Mouse (Mus musculus) embryonic facial prominence, embryonic 11.5 days (tissue): ENCODE measurements at regions not wholly inside any gene's neighbourhood (a gene's known extent, or its start where the extent isn't known, plus 50 kb on each side); places are given as distances from the start of the nearest gene placed in this dataset.

Source experiments
- ATAC-seq: fragments of 200-750 bp; cut with Nextera tagmentation; replicated peaks from 2 replicates; pipeline ENCODE4 v1.8.0; 2017; ENCODE audit warnings: low read depth; ENCODE audit not compliant: insufficient number of reproducible peaks, low FRiP score, low TSS enrichment
- DNase-seq: peaks from one replicate; pipeline ENCODE4 v3.0.0-alpha.2; 2015; ENCODE audit warnings: low spot score
- H3K27ac ChIP-seq: fragments of 300-500 bp; sonication (generic); replicated peaks from 2 replicates; pipeline ENCODE4 v1.5.1; 2014; ENCODE audit warnings: mild to moderate bottlenecking, low read depth, low read length, control low read depth
- H3K27me3 ChIP-seq: fragments of 300-500 bp; sonication (generic); 2 replicates; pipeline ENCODE4 v1.6.1; 2014; ENCODE audit warnings: mild to moderate bottlenecking, low read length, moderate library complexity, mixed read lengths; ENCODE audit not compliant: control insufficient read depth, insufficient read depth
- H3K36me3 ChIP-seq: fragments of 300-500 bp; sonication (generic); replicated peaks from 2 replicates; pipeline ENCODE4 v1.6.1; 2014; ENCODE audit warnings: low read depth, mild to moderate bottlenecking, low read length, moderate library complexity, mixed read lengths; ENCODE audit not compliant: control insufficient read depth, insufficient read depth
- H3K4me1 ChIP-seq: fragments of 300-500 bp; sonication (generic); 2 replicates; pipeline ENCODE4 v1.6.1; 2014; ENCODE audit warnings: low read length, mixed read lengths; ENCODE audit not compliant: control insufficient read depth, insufficient read depth
- H3K4me2 ChIP-seq: fragments of 300-500 bp; sonication (generic); 2 replicates; pipeline ENCODE4 v1.6.1; 2014; ENCODE audit warnings: low read depth, mild to moderate bottlenecking, control low read depth, low read length, moderate library complexity
- H3K4me3 ChIP-seq: fragments of 300-500 bp; sonication (generic); 2 replicates; pipeline ENCODE4 v1.5.1; 2014; ENCODE audit warnings: low read depth, low read length, control low read depth
- H3K9ac ChIP-seq: fragments of 300-500 bp; sonication (generic); replicated peaks from 2 replicates; pipeline ENCODE4 v1.6.1; 2014; ENCODE audit warnings: mild to moderate bottlenecking, control low read depth, low read length
- H3K9me3 ChIP-seq: fragments of 300-500 bp; sonication (generic); replicated peaks from 2 replicates; pipeline ENCODE4 v1.6.1; 2016; ENCODE audit warnings: mild to moderate bottlenecking, low read length, inconsistent platforms, mixed read lengths; ENCODE audit not compliant: control insufficient read depth
- WGBS: fragments of 180-500 bp; shearing (Covaris S2); extraction: QIAGEN DNeasy Blood & Tissue Kit; methylation state at CpG from one replicate; pipeline ENCODE4 v1.1.7; 2014; 5-methylcytosine and 5-hydroxymethylcytosine counted together

DNA sequence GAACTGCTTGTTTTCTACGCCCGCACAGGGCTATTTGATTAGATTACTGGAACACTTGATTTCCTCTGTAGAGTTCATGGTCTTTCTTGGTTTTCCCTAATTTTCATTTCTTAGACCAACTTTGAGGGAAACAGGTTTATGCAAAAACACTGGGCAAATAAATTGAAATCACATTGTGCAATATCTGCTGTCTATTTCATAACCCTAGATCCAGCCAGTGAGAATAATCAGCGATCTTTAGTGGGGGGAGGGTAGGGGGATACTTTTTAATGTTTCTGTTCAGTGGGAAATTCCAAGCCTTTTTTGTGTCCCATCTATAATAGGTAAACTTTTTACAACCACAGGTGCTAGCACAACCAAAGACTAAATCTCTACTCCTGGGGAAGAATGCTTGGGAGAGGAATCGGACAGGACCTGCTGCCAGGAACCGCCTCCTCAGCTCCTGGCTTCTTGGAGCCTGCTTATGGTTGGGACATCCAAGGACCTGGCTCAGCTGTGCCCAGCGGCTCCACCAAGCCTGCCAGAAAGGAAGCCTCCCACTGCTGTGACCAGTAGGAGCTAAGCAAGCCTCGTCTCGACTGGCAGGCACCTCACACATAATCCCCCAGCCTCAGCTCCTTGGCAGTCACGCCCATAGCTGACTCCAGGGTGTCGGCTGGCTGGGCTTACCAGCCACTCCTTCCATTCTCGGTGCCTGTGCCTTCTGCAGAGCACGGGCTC, 80.8 kb upstream of the Irs2 start:
- 51% methylated on average over 12 of the region's 12 CpGs for WGBS
- H3K4me2 ChIP-seq: no peak overlapping the region
- H3K36me3 ChIP-seq: no peaks in the 10 kb centered on the region
- H3K4me3 ChIP-seq: no peak overlapping the region
- no peaks in the 10 kb centered on the region for H3K27me3 ChIP-seq
- H3K9ac ChIP-seq: no peak overlapping the region
- ATAC-seq (no peak), DNase-seq (no peak)
- H3K27ac ChIP-seq: no peak overlapping the region
- H3K4me1 ChIP-seq: no peaks in the 10 kb centered on the region
- no peaks in the 10 kb centered on the region for H3K9me3 ChIP-seq

DNA sequence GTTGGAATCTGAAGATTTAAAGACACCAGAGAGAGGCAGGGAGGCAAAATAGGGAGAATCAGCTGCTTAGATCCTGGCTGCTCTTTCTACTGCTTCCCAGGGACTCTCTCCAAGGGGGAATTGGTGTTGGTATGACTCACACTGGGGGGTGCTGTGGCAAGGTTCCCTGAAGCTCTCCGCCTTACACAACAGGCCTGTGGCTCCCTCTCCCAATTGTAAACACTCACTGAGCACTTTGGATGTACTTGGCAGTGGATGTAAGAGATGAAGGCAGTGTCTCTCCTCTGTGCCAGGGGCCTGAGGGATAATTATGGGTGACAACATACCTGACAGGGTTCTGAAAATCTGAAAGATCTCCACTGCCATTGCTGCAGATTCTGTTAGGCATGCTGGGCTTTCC, 77.0 kb upstream of the Irs2 start:
- H3K27ac ChIP-seq: no peak overlapping the region

DNA sequence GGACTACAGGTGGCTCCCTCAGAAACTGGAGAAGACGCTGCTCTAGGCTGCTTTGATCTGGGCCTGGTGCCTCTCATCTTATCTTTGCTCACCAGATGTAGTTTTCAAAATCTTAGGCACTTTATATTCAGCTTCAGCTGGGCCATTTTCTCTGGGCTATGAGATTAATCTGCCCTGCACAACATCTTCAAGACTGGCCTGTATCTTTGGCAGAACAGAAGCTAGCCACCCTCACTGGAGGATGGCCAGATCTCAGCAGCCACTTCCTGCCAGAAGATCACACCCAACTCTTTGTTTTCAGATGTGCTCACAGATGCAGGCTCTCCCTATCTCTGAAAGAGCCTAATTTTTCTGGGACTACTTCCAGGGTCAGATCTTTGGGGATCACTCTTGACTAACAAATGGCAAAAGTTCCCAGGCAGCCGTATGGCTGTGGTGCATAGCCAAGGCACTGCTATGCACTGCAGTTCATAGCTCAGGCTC, 75.8 kb upstream of the Irs2 start:
- H3K4me3 ChIP-seq: no peak overlapping the region
- no peaks in the 10 kb centered on the region for H3K9me3 ChIP-seq
- H3K9ac ChIP-seq: no peak overlapping the region
- WGBS: 89% methylated on average over 2 of the region's 2 CpGs
- no peaks in the 10 kb centered on the region for H3K27me3 ChIP-seq
- no peak overlapping the region for H3K27ac ChIP-seq
- DNase-seq (no peak), ATAC-seq (no peak)
- no peak overlapping the region for H3K4me2 ChIP-seq
- H3K36me3 ChIP-seq: no peaks in the 10 kb centered on the region
- H3K4me1 ChIP-seq: no peaks in the 10 kb centered on the region

More for the DNA sequence above, 77.0 kb upstream of the Irs2 start:
- Histone ChIP-seq H3K27me3 (no peaks in the 10 kb centered on the region), H3K4me2 (no peak overlapping the region), H3K4me3 (no peak overlapping the region), H3K9ac (no peak overlapping the region), H3K4me1 (no peaks in the 10 kb centered on the region), H3K9me3 (no peaks in the 10 kb centered on the region), H3K36me3 (no peaks in the 10 kb centered on the region)
- no peak for ATAC-seq
- no peak for DNase-seq
- 76% methylated on average over 1 of the region's 1 CpGs for WGBS

- Histone ChIP-seq H3K9ac (no peak overlapping the region), H3K27ac (no peak overlapping the region), H3K4me2 (no peak overlapping the region), H3K36me3 (no peaks in the 10 kb centered on the region), H3K27me3 (no peaks in the 10 kb centered on the region), H3K9me3 (no peaks in the 10 kb centered on the region), H3K4me1 (no peaks in the 10 kb centered on the region), H3K4me3 (no peak overlapping the region)
- DNase-seq: no peak
- WGBS: 86% methylated on average over 2 of the region's 2 CpGs
- ATAC-seq: no peak
These were observed 72.6 kb upstream of the Irs2 start for GRCm38 (mm10) chr8:11080813-11081212.

- no peak overlapping the region for H3K4me2 ChIP-seq
- no peaks in the 10 kb centered on the region for H3K27me3 ChIP-seq
- no peaks in the 10 kb centered on the region for H3K4me1 ChIP-seq
- DNase-seq (no peak), ATAC-seq (no peak)
- no peak overlapping the region for H3K27ac ChIP-seq
- H3K36me3 ChIP-seq: no peaks in the 10 kb centered on the region
- no peaks in the 10 kb centered on the region for H3K9me3 ChIP-seq
- H3K4me3 ChIP-seq: no peak overlapping the region
- 78% methylated on average over 11 of the region's 11 CpGs for WGBS
- H3K9ac ChIP-seq: no peak overlapping the region
These were observed 71.5 kb upstream of the Irs2 start for GRCm38 (mm10) chr8:11079805-11080204.

GRCm38 (mm10) chr8:11077138-11077537, 68.9 kb upstream of the Irs2 start:
- Histone ChIP-seq H3K4me1 (no peaks in the 10 kb centered on the region), H3K27ac (no peak overlapping the region), H3K9me3 (no peaks in the 10 kb centered on the region), H3K27me3 (no peaks in the 10 kb centered on the region), H3K4me3 (no peak overlapping the region), H3K36me3 (no peaks in the 10 kb centered on the region), H3K4me2 (no peak overlapping the region), H3K9ac (no peak overlapping the region)
- ATAC-seq: no peak
- WGBS: 85% methylated on average over 9 of the region's 9 CpGs
- DNase-seq: no peak

DNA sequence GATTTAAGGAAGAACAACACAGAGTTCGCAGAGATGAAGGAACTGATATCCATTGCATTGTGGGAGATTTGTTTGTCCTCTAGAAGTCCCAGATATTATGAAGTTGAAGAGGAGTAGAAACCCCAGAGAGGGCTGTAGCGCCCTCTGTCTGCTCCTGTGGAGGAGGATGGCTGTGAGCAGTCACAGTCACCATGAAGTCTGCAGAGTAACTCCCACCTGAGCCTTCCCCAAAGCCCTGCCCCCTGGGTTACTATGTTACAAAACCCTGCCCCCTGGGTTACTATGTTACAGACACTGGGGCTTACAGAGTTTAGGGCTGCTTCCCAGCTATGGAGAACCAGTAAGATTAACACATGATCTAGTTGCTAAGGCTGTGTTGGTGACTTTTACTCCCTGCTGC, 62.9 kb upstream of the Irs2 start:
- DNase-seq (no peak), ATAC-seq (no peak)
- Histone ChIP-seq H3K4me3 (no peak overlapping the region), H3K9me3 (no peaks in the 10 kb centered on the region), H3K4me2 (no peak overlapping the region), H3K36me3 (no peaks in the 10 kb centered on the region), H3K9ac (no peak overlapping the region), H3K4me1 (no peaks in the 10 kb centered on the region; the same call in 1 of the 2 replicates), H3K27me3 (no peaks in the 10 kb centered on the region), H3K27ac (no peak overlapping the region)
- 68% methylated on average over 2 of the region's 2 CpGs for WGBS

GRCm38 (mm10) chr8:11067450-11067849, 59.2 kb upstream of the Irs2 start:
- Histone ChIP-seq H3K27me3 (no peaks in the 10 kb centered on the region), H3K4me1 (no peaks in the 10 kb centered on the region; the same call in 1 of the 2 replicates), H3K9me3 (no peaks in the 10 kb centered on the region), H3K36me3 (no peaks in the 10 kb centered on the region), H3K4me2 (no peak overlapping the region), H3K27ac (no peak overlapping the region), H3K9ac (no peak overlapping the region), H3K4me3 (no peak overlapping the region)
- ATAC-seq (no peak), DNase-seq (no peak)
- 83% methylated on average over 7 of the region's 7 CpGs for WGBS
